Mouse (Mus musculus) 416B (cell line): ENCODE measurements around the gene Zfp960.
"Not testable (repeated sequence)": the region's sequence is repeated elsewhere in the genome, so short reads cannot be mapped to it uniquely, and the experiment has no call there.

ENCODE experiments used
- DNase-seq: peaks from one replicate; pipeline ENCODE4 v3.0.0; 2011; ENCODE audit warnings: low read depth

Gene Zfp960

GRCm38 (mm10) chr17:17063628-17064494 is at the start of gene Zfp960:
TSS of gene Zfp960 (plus strand) at chr17:17064113.
- DNase-seq = not testable (repeated sequence)

- not testable (repeated sequence) for DNase-seq
Observed at GRCm38 (mm10) chr17:17018071-17018470, 45.8 kb upstream of the Zfp960 start.

- not testable (repeated sequence) for DNase-seq
Observed at GRCm38 (mm10) chr17:17059566-17059965, 4.3 kb upstream of the Zfp960 start.

DNA sequence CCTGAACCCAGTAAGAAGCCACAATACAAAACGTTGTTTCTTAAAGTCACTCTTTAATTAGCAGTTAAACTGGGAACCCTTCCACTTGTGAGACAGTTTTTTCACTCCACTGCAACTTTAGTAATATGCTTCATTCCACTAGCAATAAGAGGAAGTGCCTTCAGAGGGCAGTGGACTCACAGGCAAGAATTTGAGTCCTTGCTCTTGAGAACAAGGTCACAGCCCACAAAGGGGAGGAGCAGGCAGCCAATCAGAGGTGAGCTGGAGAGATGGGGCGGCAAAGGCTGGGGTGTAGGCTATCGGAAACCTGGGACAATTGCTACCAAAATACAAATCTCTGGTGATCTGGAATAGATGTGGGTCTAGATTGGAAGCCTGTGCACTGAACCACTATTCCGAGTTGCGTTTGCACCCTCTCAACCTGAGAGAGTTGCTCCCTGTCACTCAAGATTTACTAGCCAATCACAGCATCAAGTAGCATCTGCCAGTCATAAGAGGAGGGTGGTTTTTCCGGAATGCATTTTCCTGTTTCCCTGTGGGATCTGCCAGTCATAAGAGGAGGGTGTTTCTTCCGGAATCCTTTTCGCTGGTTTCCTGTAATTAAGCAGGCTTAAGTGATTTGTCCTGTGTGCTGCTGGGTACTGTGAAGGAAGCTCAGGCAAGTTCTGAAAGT is 57.1 kb downstream of the Zfp960 start, which contains the start of gene Zfp97:
Gene Zfp97, plus strand, starts transcription at position 586 of the 673 bp plus-strand sequence.
- DNase-seq = not testable (repeated sequence)
